Mouse (Mus musculus) E14TG2a.4 (cell line): ENCODE measurements around the gene Coro1a.

Experiments
- CTCF ChIP-seq: conservative IDR thresholded peaks from 2 replicates; pipeline ENCODE4 v1.5.1; 2014; ENCODE audit warnings: low read length
- NANOG ChIP-seq: IDR thresholded peaks from 2 replicates; pipeline ENCODE4 v1.6.1; 2014; ENCODE audit warnings: borderline replicate concordance, low read length, mixed read lengths

DNA sequence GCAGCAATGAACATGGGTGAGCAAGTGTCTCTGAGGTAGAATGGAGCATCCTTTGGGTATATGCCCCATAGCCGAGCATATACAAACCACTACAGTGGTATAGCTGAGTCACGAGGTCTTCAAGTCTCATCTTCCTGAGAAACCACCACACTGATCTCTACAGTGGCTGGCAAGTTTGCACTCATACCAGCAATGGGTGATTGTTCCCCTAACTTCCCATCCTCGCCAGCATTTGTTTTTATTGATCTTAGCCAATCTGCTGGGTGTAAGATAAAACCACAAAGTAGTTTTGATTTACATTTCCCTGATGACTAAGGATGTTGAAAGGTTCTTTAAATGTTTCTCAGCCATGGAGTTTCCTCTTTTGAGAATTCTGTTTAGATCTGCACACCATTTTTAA lies 17.5 kb upstream of the Coro1a start:
- no peak for TF ChIP-seq CTCF
- no peak for TF ChIP-seq NANOG
